Mouse (Mus musculus): ENCODE results near the gene Slc4a11.

DNA sequence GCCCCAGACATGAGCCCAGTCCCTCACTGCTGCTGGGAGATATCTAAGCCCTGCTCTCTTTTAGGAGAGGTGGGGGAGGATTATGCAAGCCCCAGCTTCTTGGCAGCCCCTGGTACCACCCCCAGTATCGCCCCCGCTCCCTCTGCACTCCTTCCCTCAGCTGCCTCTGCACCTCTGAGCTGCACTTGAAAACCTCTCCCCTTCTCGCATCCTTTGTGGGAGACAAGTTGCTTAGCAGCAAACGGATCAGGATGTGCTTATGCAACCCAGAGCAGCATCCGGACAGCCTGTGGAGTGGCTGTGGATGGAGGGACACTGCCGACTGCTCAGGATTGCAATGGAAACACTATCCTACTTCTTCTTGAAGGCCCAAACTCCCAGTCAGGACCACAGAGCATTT lies 39.8 kb downstream of the Slc4a11 start:
- TF ChIP-seq CTCF (IDR thresholded peaks at IDR 0.05; ENCODE audit: insufficient read depth, low read depth, low read length), result no peak
- no peak for TF ChIP-seq POLR2A (IDR thresholded peaks at IDR 0.05; ENCODE audit: insufficient read depth, low read depth, low read length)
